Mouse (Mus musculus): ENCODE results near the gene Ckap5. TPM values are rescaled to one million over a fixed set of nuclear protein-coding genes. Genes with fewer than 3 reads are reported as not detected.

The Ckap5 gene
- polyA plus RNA-seq, 1 experiment, result 13.9 TPM

- Histone ChIP-seq H3K79me3 (ENCODE audit: low read depth) (peaks cover 30% of the 10 kb centered on the region), H3ac (ENCODE audit: control insufficient read depth, insufficient read length, low read depth) (peak overlapping the region; percentile 91), H3K4me3 (ENCODE audit: insufficient read depth, poor library complexity, severe bottlenecking) (peak overlapping the region; percentile 93), H3K36me3 (ENCODE audit: control insufficient read depth, insufficient read depth) (peaks cover 56% of the 10 kb centered on the region), H3K27me3 (ENCODE audit: control insufficient read depth, insufficient read depth, insufficient read length) (no peaks in the 10 kb centered on the region), H3K79me2 (ENCODE audit: control insufficient read depth, insufficient read depth) (peaks cover 83% of the 10 kb centered on the region)
- TF ChIP-seq FOSL1 (IDR thresholded peaks at IDR 0.05; ENCODE audit: insufficient read depth, low read length, poor library complexity, severe bottlenecking) (no peak), CTCF (IDR thresholded peaks at IDR 0.05; ENCODE audit: control insufficient read depth, insufficient read depth, insufficient read length) (no peak), USF1 (IDR thresholded peaks at IDR 0.05; ENCODE audit: low read depth) (no peak), MYOD1 (IDR thresholded peaks at IDR 0.05; ENCODE audit: control insufficient read depth, insufficient read length, low read depth) (no peak), CEBPB (IDR thresholded peaks at IDR 0.05; ENCODE audit: low read depth) (no peak), MYOG (IDR thresholded peaks at IDR 0.05; ENCODE audit: control insufficient read depth, extremely low read depth, insufficient read length) (no peak), MAX (IDR thresholded peaks at IDR 0.05) (no peak)
Observed at GRCm38 (mm10) chr2:91649152-91649551, 122.6 kb downstream of the Ckap5 start.

DNA sequence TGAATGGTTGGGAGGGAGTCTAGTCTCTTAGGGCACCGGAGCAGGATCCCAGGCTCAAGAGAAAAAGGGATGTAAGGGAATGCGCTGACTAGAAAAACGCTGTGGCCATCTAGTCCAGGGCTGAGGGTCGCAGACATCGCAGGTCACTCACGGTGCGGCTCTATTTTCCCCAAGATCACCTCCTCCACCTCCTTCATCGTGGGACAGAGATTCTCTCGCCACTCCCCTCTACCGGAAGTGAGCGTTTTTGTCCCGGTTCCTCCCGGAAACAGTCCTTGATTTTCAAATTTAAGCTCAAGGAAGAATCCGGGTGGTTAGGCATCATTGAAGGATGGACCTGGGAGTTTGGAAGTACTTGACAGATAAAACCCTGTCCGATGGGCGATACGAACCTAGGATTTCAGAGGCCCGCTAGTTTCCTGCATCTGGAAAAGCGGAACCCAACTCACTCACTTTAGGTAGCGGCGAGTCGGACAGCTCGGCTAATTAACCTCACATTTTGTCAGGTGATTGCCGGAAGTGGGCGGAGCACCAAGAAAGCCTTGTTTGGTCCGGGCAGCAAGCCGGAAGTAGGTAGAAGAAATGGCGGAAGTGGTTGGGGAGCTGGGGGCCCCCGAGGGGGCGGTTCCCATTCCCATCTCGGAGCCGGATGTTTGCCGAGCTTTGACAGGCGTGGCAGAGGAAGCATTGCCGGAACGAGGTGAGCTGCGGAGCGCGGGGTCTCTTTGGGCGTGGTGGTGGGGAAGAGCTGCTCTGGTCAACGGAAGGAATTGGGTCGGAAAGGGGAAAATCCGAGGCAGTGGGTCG lies 123.2 kb downstream of the Ckap5 start, which contains the start of the genes Zfp408 and Arhgap1:
TSS of gene Zfp408 (minus strand) at position 239 of the 807 bp plus-strand sequence.
TSS of gene Arhgap1 (plus strand) at position 308 of the 807 bp plus-strand sequence.
- peak within 1 kb of the TSS; percentile 91 for H3ac ChIP-seq (ENCODE audit: control insufficient read depth, insufficient read length, low read depth)
- no peak for TF ChIP-seq MYOD1 (IDR thresholded peaks at IDR 0.05; ENCODE audit: control insufficient read depth, insufficient read length, low read depth)
- peak; percentile 86 for TF ChIP-seq USF1 (IDR thresholded peaks at IDR 0.05; ENCODE audit: low read depth)
- TF ChIP-seq MAX (IDR thresholded peaks at IDR 0.05), result peak; percentile 82
- H3K36me3 ChIP-seq (ENCODE audit: control insufficient read depth, insufficient read depth), result peaks cover 56% of the 10 kb centered on the region
- peak within 1 kb of the TSS; percentile 93 for H3K4me3 ChIP-seq (ENCODE audit: insufficient read depth, poor library complexity, severe bottlenecking)
- peaks cover 86% of the 10 kb centered on the region for H3K79me2 ChIP-seq (ENCODE audit: control insufficient read depth, insufficient read depth)
- H3K79me3 ChIP-seq (ENCODE audit: low read depth), result peaks cover 30% of the 10 kb centered on the region
- H3K27me3 ChIP-seq (ENCODE audit: control insufficient read depth, insufficient read depth, insufficient read length), result no peaks in the 10 kb centered on the region

DNA sequence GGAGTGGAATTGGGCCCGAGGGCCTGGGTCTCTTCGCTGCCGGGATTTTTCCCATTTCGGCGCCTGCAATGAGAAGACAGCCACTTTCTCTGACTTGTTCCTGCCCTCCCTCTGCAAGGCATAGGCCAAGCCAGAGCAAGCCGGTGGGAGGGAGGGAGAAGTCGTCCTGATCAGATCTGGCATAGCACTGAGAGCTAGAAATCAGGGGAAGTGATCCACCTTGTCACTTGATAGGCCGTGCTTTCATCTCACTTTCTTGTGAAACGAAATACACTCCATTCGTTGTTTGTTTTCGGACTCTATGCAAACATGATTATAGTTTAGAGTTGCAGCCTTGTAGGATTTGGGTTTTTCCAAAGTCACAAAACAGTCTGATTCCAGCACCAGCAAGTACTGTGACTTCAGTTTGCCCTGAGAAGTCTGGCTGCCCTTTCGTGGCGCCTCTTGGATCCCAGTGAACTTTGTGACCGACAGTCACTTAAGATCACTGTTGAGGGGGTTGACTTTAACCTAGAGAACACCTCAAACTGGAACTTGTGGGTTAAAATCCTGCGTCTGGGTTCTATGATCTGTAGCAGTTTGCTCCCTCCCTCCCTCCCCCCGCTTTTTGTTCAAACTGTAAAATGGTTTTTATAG lies 123.9 kb downstream of the Ckap5 start:
- peaks cover 55% of the 10 kb centered on the region for H3K36me3 ChIP-seq (ENCODE audit: control insufficient read depth, insufficient read depth)
- peak overlapping the region; percentile 93 for H3K4me3 ChIP-seq (ENCODE audit: insufficient read depth, poor library complexity, severe bottlenecking)
- TF ChIP-seq CEBPB (IDR thresholded peaks at IDR 0.05; ENCODE audit: low read depth), result no peak
- no peak for TF ChIP-seq MYOD1 (IDR thresholded peaks at IDR 0.05; ENCODE audit: control insufficient read depth, insufficient read length, low read depth)
- TF ChIP-seq FOSL1 (IDR thresholded peaks at IDR 0.05; ENCODE audit: insufficient read depth, low read length, poor library complexity, severe bottlenecking), result no peak
- no peak for TF ChIP-seq MAX (IDR thresholded peaks at IDR 0.05)
- TF ChIP-seq CTCF (IDR thresholded peaks at IDR 0.05; ENCODE audit: control insufficient read depth, insufficient read depth, insufficient read length), result no peak
- no peak for TF ChIP-seq USF1 (IDR thresholded peaks at IDR 0.05; ENCODE audit: low read depth)
- no peak for TF ChIP-seq MYOG (IDR thresholded peaks at IDR 0.05; ENCODE audit: control insufficient read depth, extremely low read depth, insufficient read length)
- peaks cover 30% of the 10 kb centered on the region for H3K79me3 ChIP-seq (ENCODE audit: low read depth)
- peak overlapping the region; percentile 75 for H3ac ChIP-seq (ENCODE audit: control insufficient read depth, insufficient read length, low read depth)
- no peaks in the 10 kb centered on the region for H3K27me3 ChIP-seq (ENCODE audit: control insufficient read depth, insufficient read depth, insufficient read length)
- H3K79me2 ChIP-seq (ENCODE audit: control insufficient read depth, insufficient read depth), result peaks cover 86% of the 10 kb centered on the region

GRCm38 (mm10) chr2:91651458-91652258 lies 125.1 kb downstream of the Ckap5 start:
- no peaks in the 10 kb centered on the region for H3K27me3 ChIP-seq (ENCODE audit: control insufficient read depth, insufficient read depth, insufficient read length)
- peaks cover 30% of the 10 kb centered on the region for H3K79me3 ChIP-seq (ENCODE audit: low read depth)
- no peak overlapping the region for H3K4me3 ChIP-seq (ENCODE audit: insufficient read depth, poor library complexity, severe bottlenecking)
- peaks cover 53% of the 10 kb centered on the region for H3K36me3 ChIP-seq (ENCODE audit: control insufficient read depth, insufficient read depth)
- H3ac ChIP-seq (ENCODE audit: control insufficient read depth, insufficient read length, low read depth), result no peak overlapping the region
- TF ChIP-seq MYOG (IDR thresholded peaks at IDR 0.05; ENCODE audit: control insufficient read depth, extremely low read depth, insufficient read length) (no peak), MYOD1 (IDR thresholded peaks at IDR 0.05; ENCODE audit: control insufficient read depth, insufficient read length, low read depth) (no peak), USF1 (IDR thresholded peaks at IDR 0.05; ENCODE audit: low read depth) (no peak)
- peaks cover 75% of the 10 kb centered on the region for H3K79me2 ChIP-seq (ENCODE audit: control insufficient read depth, insufficient read depth)

DNA sequence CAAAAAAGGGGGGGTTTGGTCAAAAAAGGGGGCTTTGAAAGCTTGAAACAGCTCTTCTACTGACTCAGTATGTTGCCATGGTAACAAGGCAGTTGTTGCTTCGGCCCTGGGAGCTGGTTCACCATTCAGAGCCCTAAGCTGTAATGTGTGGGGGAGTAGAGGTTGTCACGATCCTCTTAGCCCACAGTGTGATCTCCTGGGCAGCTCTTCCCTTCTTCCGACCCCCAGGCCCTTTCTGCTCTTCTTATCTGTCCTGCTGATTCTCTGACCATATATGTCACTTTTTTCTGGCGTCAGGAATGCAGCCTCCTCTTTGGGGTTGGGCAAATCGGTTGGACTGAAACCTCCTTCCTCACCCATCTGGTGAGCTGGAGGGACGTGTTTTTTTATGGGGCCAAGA lies 126.3 kb downstream of the Ckap5 start:
- Histone ChIP-seq H3K4me3 (ENCODE audit: insufficient read depth, poor library complexity, severe bottlenecking) (no peak overlapping the region), H3K27me3 (ENCODE audit: control insufficient read depth, insufficient read depth, insufficient read length) (no peaks in the 10 kb centered on the region), H3K36me3 (ENCODE audit: control insufficient read depth, insufficient read depth) (peaks cover 51% of the 10 kb centered on the region), H3ac (ENCODE audit: control insufficient read depth, insufficient read length, low read depth) (no peak overlapping the region), H3K79me2 (ENCODE audit: control insufficient read depth, insufficient read depth) (peaks cover 63% of the 10 kb centered on the region), H3K79me3 (ENCODE audit: low read depth) (peaks cover 27% of the 10 kb centered on the region)
- TF ChIP-seq FOSL1 (IDR thresholded peaks at IDR 0.05; ENCODE audit: insufficient read depth, low read length, poor library complexity, severe bottlenecking) (no peak), MAX (IDR thresholded peaks at IDR 0.05) (no peak), MYOD1 (IDR thresholded peaks at IDR 0.05; ENCODE audit: control insufficient read depth, insufficient read length, low read depth) (no peak), USF1 (IDR thresholded peaks at IDR 0.05; ENCODE audit: low read depth) (no peak), CEBPB (IDR thresholded peaks at IDR 0.05; ENCODE audit: low read depth) (no peak), CTCF (IDR thresholded peaks at IDR 0.05; ENCODE audit: control insufficient read depth, insufficient read depth, insufficient read length) (no peak), MYOG (IDR thresholded peaks at IDR 0.05; ENCODE audit: control insufficient read depth, extremely low read depth, insufficient read length) (no peak)
